Mouse (Mus musculus) heart, embryonic 15.5 days (tissue): ENCODE results near the gene Cdk1. TPM values are rescaled to one million over a fixed set of nuclear protein-coding genes. Genes with fewer than 3 reads are reported as not detected.

Experiments
- polyA plus RNA-seq: library from polyadenylated mRNA; unstranded; fragments of >200 nt; fragmentation: Nextera tagmentation; extraction: Ambion mirVana; gene quantifications from 2 replicates; pipeline ENCODE4 v1.2.1, GENCODE M21; 2015

Gene Cdk1
- polyA plus RNA-seq, 1 experiment from 2014 or later = 290 TPM

Other genes with a start within 250 kb of the Cdk1 start
- 31.7 and 33.0 TPM in 2 replicates for gene Rhobtb1, start 201.5 kb downstream of the Cdk1 start, polyA plus RNA-seq
- gene A930033H14Rik, start 139.8 kb downstream of the Cdk1 start, polyA plus RNA-seq = 1.5 and 1.8 TPM in 2 replicates
- 30.6 and 32.0 TPM in 2 replicates for gene Ank3, start 45.8 kb upstream of the Cdk1 start, polyA plus RNA-seq